Mouse (Mus musculus): ENCODE data around the gene Gpalpp1. TPM values are rescaled to one million over a fixed set of nuclear protein-coding genes. Genes with fewer than 3 reads are reported as not detected.

Gene Gpalpp1
- total and polyA plus RNA-seq, 3 experiments: 12.9 to 25.2 (median 20.2) TPM

DNA sequence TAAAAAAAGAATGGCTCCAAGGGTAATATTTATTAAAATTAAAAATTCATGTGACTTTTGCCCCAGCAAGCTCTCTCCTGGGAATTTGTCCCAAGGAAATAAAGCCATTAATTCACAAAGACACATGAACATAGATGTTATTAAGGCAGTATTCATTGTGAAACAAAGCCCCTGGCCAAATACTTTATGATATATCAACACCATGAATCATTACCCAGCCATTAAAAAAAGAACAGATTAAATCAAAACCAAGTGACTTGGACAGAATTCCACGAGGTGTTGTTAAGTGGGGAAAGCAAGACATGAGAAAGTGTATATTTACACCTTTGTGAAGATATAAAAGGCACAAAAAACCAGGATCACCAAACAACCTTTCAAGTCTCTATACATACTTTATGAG, 43.3 kb downstream of the Gpalpp1 start:
- dilution Hi-C loops (cut with MboI; ENCODE audit: extremely low pct_ligation_motif_present, extremely low pct_unique_long_range_greater_than_20kb, low sequenced_read_pairs) (no loop called here), in situ Hi-C loops (cut with MboI; ENCODE audit: low pct_ligation_motif_present, low pct_unique_long_range_greater_than_20kb, low sequenced_read_pairs) (loop anchor here (10.0 kb wide), 1 partner anchor 52 kb away; the partner anchor contains the start of gene Gtf2f2)
- no peaks in the 10 kb centered on the region for H3K36me3 ChIP-seq (replicated peaks in 1 of 2; ENCODE audit: control insufficient read depth in 1 of 2, insufficient read depth in 1 of 2, low read length in 1 of 2)
- no peaks in the 10 kb centered on the region for H3K9me3 ChIP-seq (replicated peaks; ENCODE audit: low read length)
- no peak for TF ChIP-seq RAD21 (IDR thresholded peaks at IDR 0.05; ENCODE audit: low read depth, low read length)
- TF ChIP-seq IRF4 (IDR thresholded peaks at IDR 0.05; ENCODE audit: low read depth, low read length): no peak
- no peak for TF ChIP-seq ZKSCAN1 (IDR thresholded peaks at IDR 0.05; ENCODE audit: borderline replicate concordance, low read depth, low read length)
- no peak for TF ChIP-seq EP300 (IDR thresholded peaks at IDR 0.05; ENCODE audit: low read length)
- no peak for TF ChIP-seq PAX5 (IDR thresholded peaks at IDR 0.05; ENCODE audit: low read length)
- no peak for TF ChIP-seq JUN (IDR thresholded peaks at IDR 0.05; ENCODE audit: insufficient read depth, low read depth, low read length)
- TF ChIP-seq GABPA (IDR thresholded peaks at IDR 0.05; ENCODE audit: insufficient replicate concordance, low read depth, low read length): no peak
- TF ChIP-seq ZNF384 (IDR thresholded peaks at IDR 0.05; ENCODE audit: low read depth, low read length): no peak
- TF ChIP-seq MAZ (IDR thresholded peaks at IDR 0.05; ENCODE audit: low read depth, low read length): no peak
- no peak for TF ChIP-seq ELF1 (IDR thresholded peaks at IDR 0.05; ENCODE audit: low read depth, low read length)
- TF ChIP-seq USF1 (IDR thresholded peaks at IDR 0.05; ENCODE audit: low read depth, low read length): no peak
- no peak for TF ChIP-seq SIN3A (IDR thresholded peaks at IDR 0.05; ENCODE audit: low read length)
- TF ChIP-seq POLR2A (IDR thresholded peaks at IDR 0.05; ENCODE audit: low read depth, low read length): no peak
- no peaks in the 10 kb centered on the region for H3K4me1 ChIP-seq (ENCODE audit: control insufficient read depth in 1 of 2, insufficient read depth in 2 of 2)
- no peak overlapping the region for H3K9ac ChIP-seq (ENCODE audit: insufficient read depth, low read depth)
- no peak overlapping the region for H3K27ac ChIP-seq (ENCODE audit: insufficient read depth, low read depth)
- no peak overlapping the region for H3K4me2 ChIP-seq (ENCODE audit: insufficient read depth, low read depth, poor library complexity, severe bottlenecking)
- H3K4me3 ChIP-seq (replicated peaks in 1 of 3; ENCODE audit: low read depth in 2 of 3, low read length in 2 of 3, poor library complexity in 1 of 3): no peak overlapping the region
- H3K79me2 ChIP-seq (replicated peaks; ENCODE audit: control insufficient read depth, extremely low read depth, insufficient read depth, poor library complexity, severe bottlenecking): no peaks in the 10 kb centered on the region
- no peaks in the 10 kb centered on the region for H3K27me3 ChIP-seq (replicated peaks)
- no peak for DNase-seq (ENCODE audit: extremely low read depth)

DNA sequence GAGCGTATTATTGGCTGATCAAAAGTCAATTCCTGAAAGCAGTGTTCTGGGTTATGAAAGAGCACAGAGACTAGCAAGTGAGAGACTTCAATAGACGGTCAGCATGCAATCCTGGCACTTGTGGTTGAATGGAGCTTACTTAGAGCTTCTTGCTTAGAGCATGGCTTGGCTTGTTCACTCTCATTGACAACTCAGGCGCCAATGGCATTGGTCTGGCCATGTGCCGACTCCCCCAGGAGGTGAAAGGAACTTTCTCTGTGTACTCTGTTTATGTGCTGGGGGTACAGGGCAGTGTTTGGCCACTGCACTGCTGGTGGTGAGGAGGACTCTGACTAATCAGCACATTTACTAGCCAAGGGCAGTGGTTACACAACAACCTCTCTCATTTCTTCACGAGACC, 51.1 kb downstream of the Gpalpp1 start:
- no peak overlapping the region for H3K27ac ChIP-seq (ENCODE audit: insufficient read depth, low read depth)
- H3K36me3 ChIP-seq (replicated peaks in 1 of 2; ENCODE audit: control insufficient read depth in 1 of 2, insufficient read depth in 1 of 2, low read length in 1 of 2): no peaks in the 10 kb centered on the region
- H3K4me1 ChIP-seq (ENCODE audit: control insufficient read depth in 1 of 2, insufficient read depth in 2 of 2): no peaks in the 10 kb centered on the region
- no peak overlapping the region for H3K9ac ChIP-seq (ENCODE audit: insufficient read depth, low read depth)
- TF ChIP-seq CHD2 (IDR thresholded peaks at IDR 0.05; ENCODE audit: low read length): no peak
- TF ChIP-seq NELFE (IDR thresholded peaks at IDR 0.05; ENCODE audit: low read depth, low read length): no peak
- TF ChIP-seq GABPA (IDR thresholded peaks at IDR 0.05; ENCODE audit: insufficient replicate concordance, low read depth, low read length): no peak
- no peak for TF ChIP-seq ZC3H11A (IDR thresholded peaks at IDR 0.05; ENCODE audit: low read depth, low read length)
- TF ChIP-seq SIN3A (IDR thresholded peaks at IDR 0.05; ENCODE audit: low read length): no peak
- TF ChIP-seq USF1 (IDR thresholded peaks at IDR 0.05; ENCODE audit: low read depth, low read length): no peak
- TF ChIP-seq ETS1 (conservative IDR thresholded peaks at IDR 0.05; ENCODE audit: low read depth, low read length): no peak
- TF ChIP-seq E2F4 (IDR thresholded peaks at IDR 0.05; ENCODE audit: insufficient replicate concordance, low read depth, low read length): no peak
- TF ChIP-seq TCF12 (IDR thresholded peaks at IDR 0.05; ENCODE audit: low read depth, low read length): no peak
- TF ChIP-seq IRF4 (IDR thresholded peaks at IDR 0.05; ENCODE audit: low read depth, low read length): no peak
- no peak for TF ChIP-seq POLR2A (IDR thresholded peaks at IDR 0.05; ENCODE audit: low read depth, low read length)
- TF ChIP-seq EP300 (IDR thresholded peaks at IDR 0.05; ENCODE audit: low read length): no peak
- no peaks in the 10 kb centered on the region for H3K9me3 ChIP-seq (replicated peaks; ENCODE audit: low read length)
- dilution Hi-C loops (cut with MboI; ENCODE audit: extremely low pct_ligation_motif_present, extremely low pct_unique_long_range_greater_than_20kb, low sequenced_read_pairs): no loop called here
- H3K79me2 ChIP-seq (replicated peaks; ENCODE audit: control insufficient read depth, extremely low read depth, insufficient read depth, poor library complexity, severe bottlenecking): no peaks in the 10 kb centered on the region
- H3K27me3 ChIP-seq (replicated peaks): peaks cover 2% of the 10 kb centered on the region
- no peak overlapping the region for H3K4me2 ChIP-seq (ENCODE audit: insufficient read depth, low read depth, poor library complexity, severe bottlenecking)
- no peak for DNase-seq (ENCODE audit: extremely low read depth)
- in situ Hi-C loops (cut with MboI; ENCODE audit: low pct_ligation_motif_present, low pct_unique_long_range_greater_than_20kb, low sequenced_read_pairs): no loop called here
- H3K4me3 ChIP-seq (replicated peaks in 1 of 3; ENCODE audit: low read depth in 2 of 3, low read length in 2 of 3, poor library complexity in 1 of 3): no peak overlapping the region
